Mouse (Mus musculus) midbrain, embryonic 16.5 days (tissue): ENCODE data around the gene Lrch1. TPM values are rescaled to one million over a fixed set of nuclear protein-coding genes. Genes with fewer than 3 reads are reported as not detected.
A peak's percentile ranks its signal among the peaks of the same experiment; 100 is the strongest.

Experiments used
- ATAC-seq: fragments of 200-750 bp; cut with Nextera tagmentation; 2 replicates; pipeline ENCODE4 v1.8.0; 2017; ENCODE audit warnings: moderate TSS enrichment
- H3K27ac ChIP-seq: fragments of 300-500 bp; sonication (generic); 2 replicates; pipeline ENCODE4 v1.5.1; 2014; ENCODE audit warnings: mild to moderate bottlenecking, low read length, mixed read lengths
- H3K27me3 ChIP-seq: fragments of 300-500 bp; sonication (generic); 2 replicates; pipeline ENCODE4 v1.6.1; 2014; ENCODE audit warnings: low read depth, low read length, mixed read lengths; ENCODE audit not compliant: control insufficient read depth, insufficient read depth
- H3K36me3 ChIP-seq: fragments of 300-500 bp; sonication (generic); 2 replicates; pipeline ENCODE4 v1.6.1; 2014; ENCODE audit warnings: mild to moderate bottlenecking, low read length, moderate library complexity, mixed read lengths; ENCODE audit not compliant: control insufficient read depth, insufficient read depth
- H3K4me1 ChIP-seq: fragments of 300-500 bp; sonication (generic); 2 replicates; pipeline ENCODE4 v1.6.1; 2014; ENCODE audit warnings: mild to moderate bottlenecking, low read length, mixed read lengths; ENCODE audit not compliant: control insufficient read depth, insufficient read depth
- H3K4me2 ChIP-seq: fragments of 300-500 bp; sonication (generic); 2 replicates; pipeline ENCODE4 v1.6.1; 2014; ENCODE audit warnings: mild to moderate bottlenecking, low read length, mixed read lengths
- H3K4me3 ChIP-seq: fragments of 300-500 bp; sonication (generic); 2 replicates; pipeline ENCODE4 v1.5.1; 2014; ENCODE audit warnings: low read depth, mild to moderate bottlenecking, low read length, moderate library complexity, mixed read lengths
- H3K9ac ChIP-seq: fragments of 300-500 bp; sonication (generic); 2 replicates; pipeline ENCODE4 v1.6.1; 2014; ENCODE audit warnings: low read depth, low read length, mixed read lengths
- H3K9me3 ChIP-seq: fragments of 300-500 bp; sonication (generic); replicated peaks from 2 replicates; pipeline ENCODE4 v1.6.1; 2014; ENCODE audit warnings: mild to moderate bottlenecking, low read length, mixed read lengths; ENCODE audit not compliant: control insufficient read depth, poor library complexity, severe bottlenecking
- WGBS: fragments of 180-500 bp; shearing (Covaris S2); extraction: QIAGEN DNeasy Blood & Tissue Kit; methylation state at CpG from one replicate; pipeline ENCODE4 v1.1.7; 2014; 5-methylcytosine and 5-hydroxymethylcytosine counted together
- polyA plus RNA-seq: library from polyadenylated mRNA; unstranded; fragments of >200 nt; fragmentation: Nextera tagmentation; extraction: Ambion mirVana; gene quantifications from 2 replicates; pipeline ENCODE4 v1.2.1, GENCODE M21; 2015

Lrch1 gene
- polyA plus RNA-seq, 1 experiment from 2014 or later = 19.9 TPM

DNA sequence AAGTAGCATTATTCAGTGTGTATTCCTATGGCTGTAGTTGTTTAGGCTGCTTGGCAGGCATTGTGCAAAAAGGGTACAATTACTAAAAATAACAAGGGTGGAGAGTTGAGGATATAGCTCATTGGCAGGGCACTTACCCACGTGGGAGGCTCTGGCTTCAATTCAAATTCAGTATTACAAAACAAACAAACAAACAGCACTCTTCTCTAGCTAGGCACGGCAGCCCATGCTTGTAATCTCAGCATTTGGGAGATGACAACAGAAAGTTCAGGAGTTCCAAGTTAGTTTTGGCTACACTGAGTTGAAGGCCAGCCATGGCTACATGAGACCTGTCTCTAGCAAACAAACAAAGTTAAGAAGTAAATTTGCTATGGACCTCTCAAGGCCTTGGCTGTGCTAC lies 9.0 kb upstream of the Lrch1 start:
- no peak overlapping the region for H3K4me2 ChIP-seq
- H3K9ac ChIP-seq = no peak overlapping the region
- H3K4me3 ChIP-seq = no peak overlapping the region
- no peaks in the 10 kb centered on the region for H3K9me3 ChIP-seq
- H3K36me3 ChIP-seq = no peaks in the 10 kb centered on the region
- no peaks in the 10 kb centered on the region for H3K27me3 ChIP-seq
- ATAC-seq = no peak
- no peaks in the 10 kb centered on the region for H3K4me1 ChIP-seq
- 55% methylated on average over 2 of the region's 2 CpGs for WGBS
- no peak overlapping the region for H3K27ac ChIP-seq

DNA sequence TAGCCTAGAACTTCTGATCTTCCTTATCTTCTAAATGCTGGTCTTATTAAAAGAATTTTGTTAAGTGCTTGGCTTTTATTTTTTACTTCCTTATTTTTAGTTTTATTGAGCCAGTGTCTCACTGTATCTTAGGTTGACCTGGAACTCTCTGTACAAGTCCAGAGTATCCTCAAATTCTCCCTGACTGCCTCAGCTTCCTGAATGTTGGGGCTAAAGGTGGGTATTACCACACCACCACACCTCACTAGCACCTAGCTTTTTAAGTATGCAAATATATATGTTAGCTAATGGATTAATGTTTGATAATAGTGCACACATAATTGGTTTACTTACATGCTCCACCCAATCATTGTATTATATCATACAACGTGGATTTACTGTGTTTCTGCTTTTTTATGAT lies 8.6 kb upstream of the Lrch1 start:
- Histone ChIP-seq H3K4me2 (no peak overlapping the region), H3K4me3 (no peak overlapping the region), H3K27me3 (no peaks in the 10 kb centered on the region), H3K4me1 (no peaks in the 10 kb centered on the region), H3K9ac (no peak overlapping the region), H3K27ac (no peak overlapping the region), H3K9me3 (no peaks in the 10 kb centered on the region), H3K36me3 (no peaks in the 10 kb centered on the region)
- no peak for ATAC-seq
- 86% methylated on average over 1 of the region's 1 CpGs for WGBS

DNA sequence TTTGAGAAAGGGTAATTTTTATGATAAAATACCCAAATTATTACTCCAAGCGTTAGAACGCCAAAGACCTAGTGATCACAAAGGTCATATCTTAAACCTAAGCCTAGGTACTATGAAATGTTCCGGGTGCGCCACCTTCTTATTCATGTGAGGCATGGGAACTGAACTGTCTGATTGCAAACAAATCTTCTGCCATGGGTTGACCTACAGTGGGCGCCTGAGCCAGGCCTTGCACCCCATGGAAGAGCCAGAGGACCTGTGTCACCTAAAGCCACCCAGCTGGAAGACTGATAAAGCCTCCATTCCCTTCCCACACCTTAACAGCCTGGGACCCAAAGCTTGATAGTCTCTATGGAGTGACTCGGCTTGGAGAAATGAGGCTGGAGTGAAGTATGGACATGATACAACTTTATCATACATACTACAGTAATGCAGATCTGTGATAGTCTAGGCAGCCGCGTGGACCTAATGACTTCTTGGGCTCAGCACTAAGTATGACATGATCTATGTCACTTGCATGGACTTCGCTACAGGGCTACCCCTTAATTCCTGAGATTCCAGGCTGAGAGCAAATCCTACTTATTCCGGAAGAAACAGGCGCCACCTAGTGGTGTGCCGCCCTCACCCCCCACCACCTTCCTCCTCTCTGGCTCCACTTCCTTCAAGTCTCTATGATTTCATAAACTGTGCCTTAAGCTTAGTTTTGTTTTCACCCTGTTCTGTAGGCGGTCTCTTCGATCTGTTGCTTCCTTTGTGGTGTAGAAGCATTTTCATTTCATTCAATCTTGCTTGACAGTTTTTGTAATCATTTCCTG lies 957 bp upstream of the Lrch1 start:
- H3K4me1 ChIP-seq = peaks cover 29% of the 10 kb centered on the region
- H3K9ac ChIP-seq = 0 out of 2 replicates have a peak overlapping the region, but pooled peaks have one; percentile 6
- H3K27ac ChIP-seq = no peak overlapping the region
- H3K9me3 ChIP-seq = no peaks in the 10 kb centered on the region
- H3K4me2 ChIP-seq = peak overlapping the region; percentile 92
- 55% methylated on average over 14 of the region's 14 CpGs for WGBS
- no peak for ATAC-seq
- H3K27me3 ChIP-seq = no peaks in the 10 kb centered on the region
- peak overlapping the region; percentile 98 for H3K4me3 ChIP-seq
- no peaks in the 10 kb centered on the region for H3K36me3 ChIP-seq

DNA sequence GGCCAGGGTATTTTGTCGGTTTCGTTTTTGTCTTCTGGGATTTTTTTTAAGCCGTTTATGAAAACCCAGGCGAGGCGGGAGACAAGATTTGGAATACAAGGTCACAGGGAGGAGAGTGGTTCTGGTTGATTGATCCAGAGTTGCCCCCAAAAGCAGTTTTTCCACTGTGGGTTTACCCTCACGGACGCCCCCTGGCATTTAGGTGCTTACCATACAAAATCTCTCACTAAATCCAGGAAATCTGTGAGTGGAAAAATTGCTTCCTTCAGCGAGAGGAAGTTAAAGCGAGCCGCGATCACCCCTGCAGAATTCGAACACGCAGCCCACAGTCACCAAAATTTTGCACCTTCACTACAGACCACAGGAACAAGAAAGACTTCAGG lies 329 bp upstream of the Lrch1 start:
- WGBS = 27% methylated on average over 13 of the region's 13 CpGs
- Histone ChIP-seq H3K36me3 (no peaks in the 10 kb centered on the region), H3K9me3 (no peaks in the 10 kb centered on the region), H3K4me3 (peak overlapping the region; percentile 98), H3K9ac (peak overlapping the region; percentile 97; the same call in 1 of the 2 replicates), H3K4me1 (peaks cover 29% of the 10 kb centered on the region), H3K27me3 (no peaks in the 10 kb centered on the region), H3K27ac (peak overlapping the region; percentile 96), H3K4me2 (peak overlapping the region; percentile 92)
- no peak for ATAC-seq

DNA sequence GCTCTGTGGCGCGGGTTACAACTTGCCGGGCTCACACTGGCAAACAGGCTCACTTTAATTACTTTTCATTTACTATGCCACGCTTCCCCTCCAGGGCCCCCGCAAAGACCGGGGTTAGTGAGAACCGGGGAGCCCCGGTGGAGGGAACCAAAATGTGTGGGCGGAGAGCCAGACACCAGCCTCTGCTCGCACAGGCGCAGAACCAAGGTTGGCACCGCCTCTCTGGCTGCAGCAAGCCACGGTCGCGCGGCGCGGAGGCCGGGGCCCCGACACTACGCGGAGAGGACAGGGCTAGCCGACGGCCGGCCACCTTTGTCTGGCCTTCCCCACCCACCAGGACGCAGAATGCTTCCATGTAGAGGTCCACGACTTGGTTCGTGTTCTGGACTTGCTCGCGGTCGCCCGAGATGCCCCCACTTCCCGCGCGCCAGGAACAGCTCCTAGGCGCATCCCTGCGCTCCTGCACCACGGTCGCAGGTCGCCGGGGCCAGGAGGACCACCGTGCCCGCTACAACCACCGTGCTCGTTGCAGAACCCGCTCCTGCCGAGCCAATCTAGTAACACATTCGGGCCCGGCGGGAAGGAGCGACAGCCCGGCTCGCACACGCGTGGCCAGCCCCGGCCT lies 813 bp downstream of the Lrch1 start:
- WGBS = under 1% methylated on average over 55 of the region's 56 CpGs
- Histone ChIP-seq H3K4me2 (peak overlapping the region; percentile 92), H3K36me3 (peaks cover 4% of the 10 kb centered on the region; the same call in 1 of the 2 replicates), H3K9ac (peak overlapping the region; percentile 97), H3K4me3 (peak overlapping the region; percentile 98), H3K4me1 (peaks cover 29% of the 10 kb centered on the region), H3K9me3 (no peaks in the 10 kb centered on the region), H3K27me3 (no peaks in the 10 kb centered on the region), H3K27ac (peak overlapping the region; percentile 96)
- peak; percentile 83 for ATAC-seq

DNA sequence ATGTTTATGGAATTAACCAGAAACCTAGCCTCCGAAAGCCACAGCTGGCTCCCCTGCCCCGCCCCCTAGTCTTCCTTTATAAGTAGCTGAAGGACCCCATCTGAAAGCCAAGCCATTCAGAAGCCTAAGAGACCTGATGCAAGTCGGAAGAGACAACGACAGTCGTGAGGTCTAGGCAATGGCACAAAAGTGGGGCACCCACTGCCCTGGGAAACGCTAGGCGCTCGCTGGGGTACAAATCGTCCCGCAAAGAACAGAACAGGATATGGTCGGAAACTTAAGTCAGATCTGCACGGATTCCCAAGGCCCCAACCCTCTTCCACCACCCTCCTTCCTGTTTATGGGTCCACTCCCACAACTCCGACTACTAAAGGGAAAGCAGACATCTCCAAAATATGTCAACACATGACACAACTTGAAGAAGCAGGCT lies 1.3 kb downstream of the Lrch1 start:
- Histone ChIP-seq H3K4me3 (peak overlapping the region; percentile 98), H3K9me3 (no peaks in the 10 kb centered on the region), H3K27me3 (no peaks in the 10 kb centered on the region), H3K4me1 (peaks cover 29% of the 10 kb centered on the region), H3K9ac (peak overlapping the region; percentile 97), H3K27ac (peak overlapping the region; percentile 96), H3K4me2 (peak overlapping the region; percentile 92), H3K36me3 (peaks cover 4% of the 10 kb centered on the region; the same call in 1 of the 2 replicates)
- WGBS = 4% methylated on average over 13 of the region's 13 CpGs
- peak; percentile 11; the same call in 1 of the 2 replicates for ATAC-seq

DNA sequence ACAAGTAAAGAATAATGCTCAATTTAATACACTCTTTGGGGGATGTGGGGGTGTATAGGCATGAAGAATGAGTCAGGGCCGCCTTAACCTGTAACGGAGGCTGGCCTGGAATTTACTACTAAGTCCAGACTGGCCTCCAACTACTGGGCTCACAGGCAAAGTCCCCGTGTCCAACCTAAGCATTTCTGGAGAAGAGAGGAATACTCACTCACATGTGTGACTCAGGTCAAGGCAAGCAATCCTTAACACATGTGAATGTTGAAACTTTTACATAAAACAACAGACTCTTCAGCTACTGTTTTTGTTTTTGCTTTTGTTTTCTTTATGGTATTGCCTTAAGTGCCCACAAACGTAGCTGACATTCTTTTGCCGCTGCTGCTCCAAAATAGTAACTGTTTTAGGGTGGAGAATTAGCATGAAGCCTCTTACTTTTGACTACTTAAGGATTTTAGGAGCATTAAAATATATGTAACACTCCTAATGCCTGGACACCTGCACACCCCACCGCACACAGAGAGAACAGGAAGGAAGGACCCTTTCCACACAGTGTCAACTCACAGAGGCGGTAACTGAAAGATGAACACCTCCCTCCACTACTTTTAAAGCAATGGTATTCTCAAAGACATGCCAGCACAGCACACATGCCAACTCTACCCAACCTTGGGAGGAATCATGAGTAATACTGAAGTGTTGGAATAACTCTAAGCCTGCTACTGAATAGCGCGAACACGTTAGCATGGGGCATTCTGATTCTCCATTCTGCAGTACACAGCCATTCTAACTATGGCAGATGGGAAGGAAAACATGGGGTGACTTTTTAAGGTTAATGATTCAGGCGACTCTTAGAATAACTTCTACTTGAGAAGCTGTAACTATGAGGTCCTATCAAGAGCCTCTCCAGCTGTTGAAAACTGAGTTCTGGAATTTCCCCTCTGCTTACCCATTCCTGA lies 2.1 kb downstream of the Lrch1 start:
- ATAC-seq = no peak
- 86% methylated on average over 11 of the region's 11 CpGs for WGBS

DNA sequence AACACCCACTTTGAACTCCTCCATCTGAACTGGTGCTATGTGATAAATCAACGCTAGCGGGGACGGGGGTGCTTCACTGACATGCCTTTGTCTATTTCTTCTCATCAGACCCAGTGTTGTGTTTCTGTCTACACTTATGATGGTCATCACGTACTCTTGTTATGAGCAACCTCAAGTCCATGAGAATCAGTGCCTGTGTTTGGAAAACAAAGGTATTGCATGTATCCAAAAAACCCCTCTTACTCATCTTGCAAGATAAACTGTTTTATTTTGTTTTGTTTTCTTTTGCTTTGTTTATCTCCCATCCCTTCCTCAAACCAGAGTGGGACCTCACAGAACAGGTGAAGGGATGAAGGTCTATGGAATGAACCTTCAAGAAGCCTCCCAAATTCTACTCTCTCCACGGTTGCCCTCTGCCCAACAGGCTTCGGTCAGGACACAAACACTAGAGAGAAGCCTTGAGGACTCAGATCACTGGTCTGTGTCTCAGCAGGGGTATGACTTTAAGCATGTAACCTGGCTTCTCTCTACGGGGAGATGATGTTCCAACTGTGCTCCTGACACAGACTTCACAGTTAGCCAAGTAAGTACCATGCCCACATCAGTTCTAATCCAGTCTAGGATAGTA lies 3.4 kb downstream of the Lrch1 start:
- WGBS = 93% methylated on average over 7 of the region's 7 CpGs
- H3K4me3 ChIP-seq = no peak overlapping the region
- no peak overlapping the region for H3K9ac ChIP-seq
- peaks cover 4% of the 10 kb centered on the region; the same call in 1 of the 2 replicates for H3K36me3 ChIP-seq
- H3K27me3 ChIP-seq = no peaks in the 10 kb centered on the region
- no peak overlapping the region for H3K4me2 ChIP-seq
- no peaks in the 10 kb centered on the region for H3K9me3 ChIP-seq
- H3K27ac ChIP-seq = no peak overlapping the region
- ATAC-seq = no peak
- peaks cover 29% of the 10 kb centered on the region for H3K4me1 ChIP-seq

More for the DNA sequence above, 2.1 kb downstream of the Lrch1 start:
- Histone ChIP-seq H3K27ac (no peak overlapping the region), H3K27me3 (no peaks in the 10 kb centered on the region), H3K4me2 (peak overlapping the region; percentile 92), H3K9me3 (no peaks in the 10 kb centered on the region), H3K9ac (0 out of 2 replicates have a peak overlapping the region, but pooled peaks have one; percentile 97), H3K4me1 (peaks cover 29% of the 10 kb centered on the region), H3K4me3 (peak overlapping the region; percentile 98), H3K36me3 (peaks cover 4% of the 10 kb centered on the region; the same call in 1 of the 2 replicates)
